14 mouse cellular contexts compared by ENCODE assay signal in genomic region chr15:78305341-78305933, GRCm38 (mm10). TPM values are rescaled to one million over a fixed set of nuclear protein-coding genes. Genes with fewer than 3 reads are reported as not detected.
A peak's percentile ranks its signal among the peaks of the same experiment; 100 is the strongest.
DNase-seq lines count a peak whose midpoint lies in the region; ATAC-seq and TF ChIP-seq lines count a peak whose summit lies in the region.
"Had no signal": no experiment of that assay in that cellular context is flagged by ENCODE, and none has a peak within 500 bp of the region (broad histone marks: within the 10 kb centered on the region; RNA-seq: fewer than 3 reads in every experiment).

Csf2rb2 (minus strand) TSS chr15:78305721.

- no peaks in the 10 kb centered on the region for H3K36me3 ChIP-seq in embryonic facial prominence, embryonic 14.5 days (ENCODE audit: control insufficient read depth, insufficient read depth, low read length)
- H3K36me3 ChIP-seq in embryonic facial prominence, embryonic 10.5 days (replicated peaks), result no peaks in the 10 kb centered on the region
- no peaks in the 10 kb centered on the region for H3K36me3 ChIP-seq in thymus, adult 2 months (ENCODE audit: control insufficient read depth, insufficient read depth, low read length)
- no peaks in the 10 kb centered on the region for H3K36me3 ChIP-seq in stomach, postnatal 0 days (ENCODE audit: control insufficient read depth, insufficient read depth, low read length)
- H3K36me3 ChIP-seq: embryonic facial prominence, embryonic 15.5 days; forebrain, embryonic 15.5 days; kidney, embryonic 15.5 days had no signal

- no peak for ATAC-seq in embryonic facial prominence, embryonic 14.5 days (ENCODE audit: low read depth)
- no peak for ATAC-seq in stomach, postnatal 0 days (ENCODE audit: low FRiP score, low TSS enrichment)
- ATAC-seq: forebrain, embryonic 15.5 days had no signal

- H3K27ac ChIP-seq in embryonic facial prominence, embryonic 14.5 days (replicated peaks; ENCODE audit: low read depth, low read length), result no peak within 1 kb of the TSS
- no peak within 1 kb of the TSS for H3K27ac ChIP-seq in embryonic facial prominence, embryonic 10.5 days (replicated peaks)
- no peak within 1 kb of the TSS for H3K27ac ChIP-seq in thymus, adult 2 months (ENCODE audit: control insufficient read depth, insufficient read depth, low read length)
- H3K27ac ChIP-seq in stomach, postnatal 0 days (replicated peaks), result no peak within 1 kb of the TSS
- H3K27ac ChIP-seq: embryonic facial prominence, embryonic 15.5 days; forebrain, embryonic 15.5 days; kidney, embryonic 15.5 days had no signal

- 81% methylated on average over 10 of the region's 10 CpGs for WGBS in embryonic facial prominence, embryonic 14.5 days
- WGBS in embryonic facial prominence, embryonic 10.5 days, result 81% methylated on average over 10 of the region's 10 CpGs
- WGBS in thymus, adult 2 months, result 38% methylated on average over 10 of the region's 10 CpGs
- WGBS in stomach, postnatal 0 days, result 79% methylated on average over 10 of the region's 10 CpGs

- no peaks in the 10 kb centered on the region for H3K27me3 ChIP-seq in embryonic facial prominence, embryonic 14.5 days (replicated peaks; ENCODE audit: control insufficient read depth, insufficient read depth, low read length)
- H3K27me3 ChIP-seq in embryonic facial prominence, embryonic 10.5 days (replicated peaks; ENCODE audit: low read depth, poor library complexity, severe bottlenecking), result no peaks in the 10 kb centered on the region
- H3K27me3 ChIP-seq in thymus, adult 2 months (ENCODE audit: control insufficient read depth, insufficient read depth, low read length), result no peaks in the 10 kb centered on the region
- no peaks in the 10 kb centered on the region for H3K27me3 ChIP-seq in stomach, postnatal 0 days (ENCODE audit: control insufficient read depth, insufficient read depth, low read length)
- H3K27me3 ChIP-seq: embryonic facial prominence, embryonic 15.5 days; forebrain, embryonic 15.5 days; kidney, embryonic 15.5 days had no signal

- no peak within 1 kb of the TSS for H3K4me3 ChIP-seq in embryonic facial prominence, embryonic 14.5 days (ENCODE audit: low read depth, low read length)
- no peak within 1 kb of the TSS for H3K4me3 ChIP-seq in embryonic facial prominence, embryonic 10.5 days
- peak within 1 kb of the TSS; percentile 11; the same call in 1 of the 2 replicates for H3K4me3 ChIP-seq in thymus, adult 2 months (ENCODE audit: control insufficient read depth, insufficient read depth, low read length)
- no peak within 1 kb of the TSS for H3K4me3 ChIP-seq in stomach, postnatal 0 days (ENCODE audit: low read depth, low read length)
- H3K4me3 ChIP-seq: embryonic facial prominence, embryonic 15.5 days; forebrain, embryonic 15.5 days; kidney, embryonic 15.5 days had no signal

- peak; percentile 6 for DNase-seq in embryonic facial prominence, embryonic 14.5 days (ENCODE audit: low spot score)
- no peak for DNase-seq in embryonic facial prominence, embryonic 10.5 days (ENCODE audit: low spot score)
- DNase-seq in thymus, adult 2 months, result no peak
- no peak for DNase-seq in thymus, postnatal 36 days
- peak; percentile 23 for DNase-seq in lung, postnatal 25 days (ENCODE audit: low spot score)
- DNase-seq in stomach, postnatal 0 days (ENCODE audit: low spot score), result no peak
- no peak for DNase-seq in ovary, postnatal 14 days (ENCODE audit: low spot score)
- DNase-seq in embryo, embryonic 9.5 days (ENCODE audit: extremely low spot score), result no peak
- DNase-seq: cerebellum, postnatal 14 days; gastrocnemius, postnatal 36 days; heart, postnatal 14 days had no signal

- H3K9me3 ChIP-seq in embryonic facial prominence, embryonic 14.5 days (ENCODE audit: control insufficient read depth, low read length), result no peaks in the 10 kb centered on the region
- no peaks in the 10 kb centered on the region for H3K9me3 ChIP-seq in embryonic facial prominence, embryonic 10.5 days
- H3K9me3 ChIP-seq in stomach, postnatal 0 days (ENCODE audit: control insufficient read depth, low read length), result no peaks in the 10 kb centered on the region
- H3K9me3 ChIP-seq: embryonic facial prominence, embryonic 15.5 days; forebrain, embryonic 15.5 days; kidney, embryonic 15.5 days had no signal

- no peak for TF ChIP-seq POLR2A in thymus, adult 2 months (IDR thresholded peaks at IDR 0.05; ENCODE audit: control insufficient read depth, extremely low read depth, insufficient read depth, low read length, poor library complexity)

- TF ChIP-seq CTCF in thymus, adult 2 months (IDR thresholded peaks at IDR 0.05; ENCODE audit: borderline replicate concordance, control insufficient read depth, extremely low read depth, insufficient read depth, low read length, poor library complexity), result no peak
- no peak for TF ChIP-seq CTCF in stomach, postnatal 0 days (IDR thresholded peaks at IDR 0.05; ENCODE audit: low read depth)

- no peak within 1 kb of the TSS for H3K4me2 ChIP-seq in embryonic facial prominence, embryonic 14.5 days (ENCODE audit: low read depth, low read length)
- no peak within 1 kb of the TSS for H3K4me2 ChIP-seq in stomach, postnatal 0 days (replicated peaks; ENCODE audit: low read depth)
- H3K4me2 ChIP-seq: embryonic facial prominence, embryonic 15.5 days; forebrain, embryonic 15.5 days; kidney, embryonic 15.5 days had no signal

- no peaks in the 10 kb centered on the region for H3K4me1 ChIP-seq in embryonic facial prominence, embryonic 14.5 days (ENCODE audit: control insufficient read depth, insufficient read depth, low read length)
- peaks cover 7% of the 10 kb centered on the region; the same call in 1 of the 2 replicates for H3K4me1 ChIP-seq in embryonic facial prominence, embryonic 10.5 days
- no peaks in the 10 kb centered on the region; the same call in 1 of the 2 replicates for H3K4me1 ChIP-seq in thymus, adult 2 months (replicated peaks; ENCODE audit: control insufficient read depth, insufficient read depth, low read length)
- no peaks in the 10 kb centered on the region for H3K4me1 ChIP-seq in stomach, postnatal 0 days (replicated peaks; ENCODE audit: control insufficient read depth, insufficient read depth)
- H3K4me1 ChIP-seq: embryonic facial prominence, embryonic 15.5 days; forebrain, embryonic 15.5 days; kidney, embryonic 15.5 days had no signal

- TF ChIP-seq EP300 in stomach, postnatal 0 days (optimal IDR thresholded peaks at IDR 0.05), result no peak

- H3K9ac ChIP-seq in embryonic facial prominence, embryonic 14.5 days (ENCODE audit: low read depth, low read length), result no peak within 1 kb of the TSS
- no peak within 1 kb of the TSS for H3K9ac ChIP-seq in stomach, postnatal 0 days (ENCODE audit: low read length)
- H3K9ac ChIP-seq: embryonic facial prominence, embryonic 15.5 days; forebrain, embryonic 15.5 days; kidney, embryonic 15.5 days had no signal

RNA-seq across cellular contexts. Expression of gene Csf2rb2, which starts in this region (rescaled TPM):
- polyA plus RNA-seq in embryonic facial prominence, embryonic 14.5 days (2014; fragmentation: Nextera tagmentation; extraction: Ambion mirVana), result 0.71 and 1.3 TPM in 2 replicates
- 0.48 and 0.51 TPM in 2 replicates for polyA plus RNA-seq in embryonic facial prominence, embryonic 10.5 days (2016; fragmentation: Nextera tagmentation; extraction: Ambion mirVana)
- polyA plus RNA-seq in thymus, adult 2 months (2012; rRNA removed), result 17.2 and 19.9 TPM in 2 replicates
- 0.17 and 0.24 TPM in 2 replicates for polyA plus RNA-seq in stomach, postnatal 0 days (2015; fragmentation: Nextera tagmentation; extraction: Ambion mirVana)

Comparison
In these comparisons a context has a peak if more than half of its experiments do, and no peak if none do; other contexts are left out.
1. DNase-seq: peak in embryonic facial prominence, embryonic 14.5 days (single experiment) and lung, postnatal 25 days (single experiment); none in embryonic facial prominence, embryonic 10.5 days (single experiment), thymus, adult 2 months (single experiment), thymus, postnatal 36 days (0 of 2), stomach, postnatal 0 days (single experiment), ovary, postnatal 14 days (single experiment) and embryo, embryonic 9.5 days (single experiment).